In the genomic region with DNA sequence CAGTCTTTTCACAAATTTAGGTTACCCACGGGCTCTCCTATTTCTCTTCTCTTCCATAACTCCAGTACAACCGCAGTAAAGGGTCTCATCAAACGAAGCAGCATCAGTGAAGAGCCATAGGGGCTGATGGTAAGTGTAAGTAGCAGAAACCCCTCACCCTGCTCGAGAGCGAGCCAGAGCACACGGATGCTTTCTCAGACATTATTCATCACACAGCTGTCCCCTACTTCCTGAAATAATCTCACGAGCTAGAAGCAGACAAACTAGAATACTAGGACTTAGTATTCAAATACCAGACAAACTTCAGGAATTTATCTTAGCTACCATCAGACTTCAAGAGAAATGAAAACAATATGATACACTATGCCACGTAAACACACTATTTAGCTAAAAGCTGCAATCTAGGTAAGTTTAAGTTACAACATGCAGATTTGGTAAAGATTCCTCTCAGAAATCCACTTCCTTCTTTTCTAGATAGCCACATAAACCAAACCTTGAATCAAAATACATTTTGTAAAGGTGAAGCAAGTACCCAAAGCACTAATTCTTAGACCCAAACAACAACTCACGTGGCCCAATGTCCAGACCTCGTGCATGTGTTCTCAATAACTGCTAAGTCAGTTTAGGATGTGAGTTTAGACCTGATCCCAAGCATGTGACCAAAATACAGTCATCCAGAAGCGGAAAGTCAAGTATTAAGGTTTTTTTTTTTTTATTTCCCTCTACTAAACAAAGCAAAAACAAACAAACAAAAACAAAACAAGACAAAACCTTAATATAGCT, we compare ENCODE assay signal across 20 mouse cellular contexts. TPM values are rescaled to one million over a fixed set of nuclear protein-coding genes. Genes with fewer than 3 reads are reported as not detected.
DNase-seq lines count a peak whose midpoint lies in the region; ATAC-seq and TF ChIP-seq lines count a peak whose summit lies in the region.
"Had no signal": no experiment of that assay in that cellular context is flagged by ENCODE, and none has a peak within 500 bp of the region (broad histone marks: within the 10 kb centered on the region; RNA-seq: fewer than 3 reads in every experiment).

No protein-coding gene starts in this region.

- H3K9me3 ChIP-seq in heart, embryonic 13.5 days = no peaks in the 10 kb centered on the region
- no peaks in the 10 kb centered on the region for H3K9me3 ChIP-seq in MEL (replicated peaks; ENCODE audit: insufficient read depth, low read length)
- H3K9me3 ChIP-seq: forebrain, embryonic 15.5 days; midbrain, embryonic 12.5 days had no signal

- peaks cover 4% of the 10 kb centered on the region for H3K79me2 ChIP-seq in MEL (ENCODE audit: control insufficient read depth, insufficient read depth, low read length, poor library complexity)

- TF ChIP-seq POLR2A in MEL (IDR thresholded peaks at IDR 0.05; ENCODE audit: control insufficient read depth in 1 of 2, insufficient read depth in 1 of 2, low read depth in 1 of 2, low read length in 2 of 2, poor library complexity in 1 of 2) = no peak

- H3K4me2 ChIP-seq in heart, embryonic 13.5 days = peak overlapping the region; percentile 24; the same call in 1 of the 2 replicates
- H3K4me2 ChIP-seq: forebrain, embryonic 15.5 days; midbrain, embryonic 12.5 days had no signal

- TF ChIP-seq CTCF in MEL (IDR thresholded peaks at IDR 0.05 in 2 of 3, conservative IDR thresholded peaks at IDR 0.05 in 1 of 3; ENCODE audit: control insufficient read depth in 1 of 3, insufficient read depth in 1 of 3, low read depth in 2 of 3, low read length in 3 of 3, poor library complexity in 1 of 3, severe bottlenecking in 1 of 3) = no peak

- H3K9ac ChIP-seq in heart, embryonic 13.5 days = peak overlapping the region; percentile 19; the same call in 1 of the 2 replicates
- H3K9ac ChIP-seq in MEL (ENCODE audit: control insufficient read depth, low read depth, low read length, poor library complexity, severe bottlenecking) = no peak overlapping the region
- H3K9ac ChIP-seq: forebrain, embryonic 15.5 days; midbrain, embryonic 12.5 days had no signal

- no peak for TF ChIP-seq RAD21 in MEL (IDR thresholded peaks at IDR 0.05; ENCODE audit: low read depth, low read length)

- no peak for DNase-seq in heart, postnatal 14 days
- DNase-seq in MEL (ENCODE audit: low read depth, low spot score) = peak; percentile 16
- peak; percentile 24 for DNase-seq in embryo, embryonic 10.5 days (ENCODE audit: low spot score)
- DNase-seq in mesoderm, embryonic 11.5 days (ENCODE audit: low read depth, low spot score) = peak; percentile 19
- DNase-seq in kidney, adult 9 months = no peak
- DNase-seq: adrenal gland, postnatal 25 days; cerebellum, adult 11 months; cerebellum, adult 9-11 months; gastrocnemius, postnatal 36 days; kidney, adult 8-10 months; kidney, postnatal 14 days; layer of hippocampus, postnatal 36 days; right cerebral cortex, postnatal 14 days; thymus, postnatal 25 days had no signal

- no peak for ATAC-seq in heart, embryonic 13.5 days (ENCODE audit: extremely low read depth, insufficient number of reproducible peaks, low FRiP score, low TSS enrichment)
- no peak for ATAC-seq in monocyte, adult 5-6 weeks (replicated peaks; ENCODE audit: insufficient number of reproducible peaks, low FRiP score, low TSS enrichment, poor library complexity, severe bottlenecking)
- ATAC-seq: forebrain, embryonic 15.5 days; lung, postnatal 0 days had no signal

- no peaks in the 10 kb centered on the region for H3K27me3 ChIP-seq in heart, embryonic 13.5 days (replicated peaks)
- no peaks in the 10 kb centered on the region for H3K27me3 ChIP-seq in MEL (ENCODE audit: control insufficient read depth in 1 of 2, insufficient read depth in 2 of 2, low read length in 2 of 2)
- H3K27me3 ChIP-seq: forebrain, embryonic 15.5 days; midbrain, embryonic 12.5 days had no signal

- TF ChIP-seq EP300 in MEL (IDR thresholded peaks at IDR 0.05; ENCODE audit: low read depth in 1 of 2, low read length in 2 of 2) = no peak

- intact Hi-C loops in heart, postnatal 14 days (cut with DNase I) = no loop called here

- WGBS in heart, embryonic 13.5 days = 49% methylated on average over 11 of the region's 11 CpGs

- no peak overlapping the region for H3K27ac ChIP-seq in heart, embryonic 13.5 days (replicated peaks)
- no peak overlapping the region for H3K27ac ChIP-seq in MEL (ENCODE audit: control insufficient read depth, low read depth, low read length)
- H3K27ac ChIP-seq: forebrain, embryonic 15.5 days; macrophage; midbrain, embryonic 12.5 days had no signal

- H3K4me1 ChIP-seq in heart, embryonic 13.5 days = peaks cover 20% of the 10 kb centered on the region
- H3K4me1 ChIP-seq in MEL (ENCODE audit: control insufficient read depth in 1 of 2, insufficient read depth in 2 of 2, low read length in 2 of 2) = peaks cover 0 to 5% of the 10 kb centered on the region in 2 experiments; a peak in 1 of 4 replicates
- H3K4me1 ChIP-seq: forebrain, embryonic 15.5 days; midbrain, embryonic 12.5 days had no signal

- no peaks in the 10 kb centered on the region for H3K36me3 ChIP-seq in heart, embryonic 13.5 days
- H3K36me3 ChIP-seq in MEL (ENCODE audit: control insufficient read depth in 1 of 2, insufficient read depth in 2 of 2, low read length in 2 of 2) = peaks cover 0 to 8% of the 10 kb centered on the region in 2 experiments; a peak in 2 of 4 replicates
- H3K36me3 ChIP-seq: forebrain, embryonic 15.5 days; midbrain, embryonic 12.5 days had no signal

- no peak overlapping the region for H3K4me3 ChIP-seq in heart, embryonic 13.5 days
- no peak overlapping the region for H3K4me3 ChIP-seq in MEL (ENCODE audit: control insufficient read depth in 1 of 2, insufficient read depth in 1 of 2, low read depth in 2 of 2, low read length in 2 of 2)
- H3K4me3 ChIP-seq: forebrain, embryonic 15.5 days; midbrain, embryonic 12.5 days had no signal

TF ChIP-seq in MEL, 35 proteins besides CTCF, POLR2A, EP300 and RAD21:
- no peak for TF ChIP-seq HCFC1 (IDR thresholded peaks at IDR 0.05; ENCODE audit: low read depth, low read length)
- no peak for TF ChIP-seq MXI1 (IDR thresholded peaks at IDR 0.05; ENCODE audit: low read depth, low read length)
- no peak for TF ChIP-seq ZC3H11A (IDR thresholded peaks at IDR 0.05; ENCODE audit: low read depth, low read length)
- no peak for TF ChIP-seq MAZ (IDR thresholded peaks at IDR 0.05; ENCODE audit: low read depth, low read length)
- TF ChIP-seq POLR2AphosphoS5 (IDR thresholded peaks at IDR 0.05; ENCODE audit: borderline replicate concordance, low read depth, low read length) = no peak
- no peak for TF ChIP-seq UBTF (IDR thresholded peaks at IDR 0.05; ENCODE audit: borderline replicate concordance, insufficient read depth, low read depth, low read length)
- TF ChIP-seq RCOR1 (IDR thresholded peaks at IDR 0.05; ENCODE audit: low read depth, low read length) = no peak
- no peak for TF ChIP-seq ZKSCAN1 (IDR thresholded peaks at IDR 0.05; ENCODE audit: low read depth, low read length)
- TF ChIP-seq MEF2A (IDR thresholded peaks at IDR 0.05; ENCODE audit: extremely low read depth, insufficient replicate concordance, low read depth, low read length, poor library complexity, severe bottlenecking) = no peak
- TF ChIP-seq TAL1 (IDR thresholded peaks at IDR 0.05; ENCODE audit: low read length) = no peak
- TF ChIP-seq SMC3 (IDR thresholded peaks at IDR 0.05; ENCODE audit: low read depth, low read length) = no peak
- no peak for TF ChIP-seq POLR2AphosphoS2 (IDR thresholded peaks at IDR 0.05; ENCODE audit: low read length)

RNA-seq across cellular contexts. Expression of a gene that starts 20.0 kb away (rescaled TPM):
- 18.8 and 21.5 TPM in 2 replicates for polyA plus RNA-seq in heart, embryonic 13.5 days (2015; fragmentation: Nextera tagmentation; extraction: Ambion mirVana)
- total RNA-seq in heart, postnatal 14 days (2021) = 10 to 100 TPM; 15.4 to 15.9 TPM
- total RNA-seq in MEL (2012; rRNA removed) = 9.3 and 10.4 TPM in 2 replicates
- polyA plus RNA-seq in MEL (2012; ENCODE audit: insufficient read depth in 1 of 2, insufficient read length in 2 of 2, low read depth in 1 of 2, low replicate concordance in 2 of 2, missing spikeins in 1 of 2) = 10 to 100 TPM; 14.3 to 86.1 TPM
- 39.6 to 92.0 TPM (median 49.3 TPM) in 3 replicates for total RNA-seq in monocyte, adult 5-6 weeks (2017)

Comparison
In these comparisons a context has a peak if more than half of its experiments do, and no peak if none do; other contexts are left out.
1. DNase-seq: peak in MEL (single experiment), embryo, embryonic 10.5 days (single experiment) and mesoderm, embryonic 11.5 days (single experiment); none in heart, postnatal 14 days (0 of 2) and kidney, adult 9 months (single experiment).